ENCODE assay signal across 17 mouse cellular contexts in genomic region chr4:89131795-89132194, GRCm38 (mm10).
"Had no signal": no experiment of that assay in that cellular context is flagged by ENCODE, and none has a peak within 500 bp of the region (broad histone marks: within the 10 kb centered on the region; RNA-seq: fewer than 3 reads in every experiment).

No protein-coding gene starts in this region.

- H3K4me2 ChIP-seq: liver, embryonic 13.5 days; midbrain, embryonic 11.5 days; neural tube, embryonic 12.5 days; neural tube, embryonic 15.5 days had no signal

- DNase-seq: kidney, adult 2 months; kidney, postnatal 36 days; liver, embryonic 13.5 days; lung, adult 2 months; lung, postnatal 14 days; midbrain, embryonic 14.5 days; retina, postnatal 1 day; right cerebral cortex, postnatal 25 days; spleen, adult 18-20 months; thymus, adult 2 months; thymus, postnatal 14 days; thymus, postnatal 4 days had no signal

- H3K27me3 ChIP-seq: liver, embryonic 13.5 days; neural tube, embryonic 12.5 days; neural tube, embryonic 15.5 days had no signal

- H3K4me3 ChIP-seq: liver, embryonic 13.5 days; neural tube, embryonic 12.5 days; neural tube, embryonic 15.5 days had no signal

- H3K36me3 ChIP-seq: liver, embryonic 13.5 days; neural tube, embryonic 12.5 days; neural tube, embryonic 15.5 days had no signal

- H3K9me3 ChIP-seq: liver, embryonic 13.5 days; neural tube, embryonic 12.5 days; neural tube, embryonic 15.5 days had no signal

- H3K27ac ChIP-seq: kidney, postnatal 0 days; liver, embryonic 13.5 days; macrophage; neural tube, embryonic 12.5 days; neural tube, embryonic 15.5 days had no signal

- H3K9ac ChIP-seq: liver, embryonic 13.5 days; neural tube, embryonic 12.5 days; neural tube, embryonic 15.5 days had no signal
